In the genomic region with DNA sequence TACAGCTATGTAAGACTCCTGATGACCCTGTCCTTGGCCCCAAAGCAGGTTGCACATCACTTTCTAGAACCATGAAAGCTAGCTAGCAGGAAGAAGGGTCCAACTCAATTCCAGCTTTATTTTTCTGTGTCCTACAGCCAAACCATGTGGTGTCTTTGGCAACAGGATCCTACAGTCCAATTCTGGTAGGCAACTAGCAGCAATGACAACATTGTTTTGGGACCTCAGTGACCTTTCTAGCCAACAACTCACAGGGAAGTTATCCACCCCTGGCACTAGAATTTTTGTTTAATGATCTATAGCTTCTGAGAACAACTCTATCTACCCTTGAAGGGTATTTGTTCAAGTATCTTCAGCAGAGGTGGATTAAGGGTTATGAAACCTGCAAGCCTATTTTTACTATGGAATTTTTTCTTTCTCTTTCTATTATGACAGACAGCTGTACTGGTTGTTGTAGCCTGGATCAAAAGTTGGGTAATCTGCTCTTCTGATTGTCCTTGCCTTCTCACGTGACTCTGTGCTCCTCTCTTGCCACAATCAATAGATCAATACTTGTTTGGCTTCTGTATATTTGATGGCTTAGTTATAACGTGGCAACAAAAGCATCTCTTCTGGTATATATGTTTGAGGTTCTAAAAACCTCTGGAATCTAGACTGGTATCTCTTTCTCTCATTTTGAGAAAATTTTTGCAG, we compare ENCODE assay signal across 25 mouse cellular contexts.
"Had no signal": no experiment of that assay in that cellular context is flagged by ENCODE, and none has a peak within 500 bp of the region (broad histone marks: within the 10 kb centered on the region; RNA-seq: fewer than 3 reads in every experiment).

No protein-coding gene starts in this region.

- H3K9ac ChIP-seq: heart, embryonic 12.5 days; hindbrain, embryonic 12.5 days; hindbrain, embryonic 14.5 days; intestine, embryonic 15.5 days; limb, embryonic 13.5 days; limb, embryonic 15.5 days; liver, embryonic 13.5 days; liver, embryonic 15.5 days had no signal

- H3K9me3 ChIP-seq: heart, embryonic 12.5 days; hindbrain, embryonic 10.5 days; hindbrain, embryonic 12.5 days; intestine, embryonic 15.5 days; limb, embryonic 13.5 days; limb, embryonic 15.5 days; liver, embryonic 13.5 days; liver, embryonic 15.5 days had no signal

- H3K27ac ChIP-seq: gastrocnemius, adult 2 months; heart, embryonic 10.5 days; hindbrain, embryonic 10.5 days; hindbrain, embryonic 12.5 days; hindbrain, embryonic 14.5 days; intestine, embryonic 15.5 days; limb, embryonic 13.5 days; limb, embryonic 15.5 days; liver, embryonic 13.5 days; liver, embryonic 15.5 days had no signal

- ATAC-seq: hindbrain, embryonic 16.5 days; inflammation-experienced regulatory T-cells, adult 6 months; intestine, embryonic 15.5 days; intestine, postnatal 0 days had no signal

- H3K4me2 ChIP-seq: heart, embryonic 12.5 days; hindbrain, embryonic 12.5 days; hindbrain, embryonic 14.5 days; intestine, embryonic 15.5 days; limb, embryonic 13.5 days; limb, embryonic 15.5 days; liver, embryonic 13.5 days; liver, embryonic 15.5 days had no signal

- H3K4me3 ChIP-seq: gastrocnemius, adult 2 months; heart, embryonic 10.5 days; heart, embryonic 12.5 days; hindbrain, embryonic 10.5 days; hindbrain, embryonic 12.5 days; intestine, embryonic 15.5 days; limb, embryonic 13.5 days; limb, embryonic 15.5 days; liver, embryonic 13.5 days; liver, embryonic 15.5 days had no signal

- DNase-seq: gastrocnemius, adult 2 months; gastrocnemius, postnatal 10 days; gastrocnemius, postnatal 25 days; heart, adult 18-20 months; heart, postnatal 10 days; heart, postnatal 4 days; kidney, adult 18-20 months; kidney, adult 8-10 months; kidney, postnatal 10 days; kidney, postnatal 25 days; kidney, postnatal 4 days; left cerebral cortex, postnatal 4 days; liver, embryonic 13.5 days had no signal

- H3K4me1 ChIP-seq: heart, embryonic 10.5 days; heart, embryonic 12.5 days; hindbrain, embryonic 10.5 days; hindbrain, embryonic 12.5 days; intestine, embryonic 15.5 days; limb, embryonic 13.5 days; limb, embryonic 15.5 days; liver, embryonic 13.5 days; liver, embryonic 15.5 days had no signal

- H3K36me3 ChIP-seq: heart, embryonic 10.5 days; heart, embryonic 12.5 days; hindbrain, embryonic 10.5 days; hindbrain, embryonic 12.5 days; intestine, embryonic 15.5 days; limb, embryonic 13.5 days; limb, embryonic 15.5 days; liver, embryonic 13.5 days; liver, embryonic 15.5 days had no signal

- H3K27me3 ChIP-seq: heart, embryonic 12.5 days; hindbrain, embryonic 12.5 days; intestine, embryonic 15.5 days; limb, embryonic 13.5 days; limb, embryonic 15.5 days; liver, embryonic 13.5 days; liver, embryonic 15.5 days had no signal
